Comparison of ENCODE assay signal across 25 mouse cellular contexts in the genomic region with DNA sequence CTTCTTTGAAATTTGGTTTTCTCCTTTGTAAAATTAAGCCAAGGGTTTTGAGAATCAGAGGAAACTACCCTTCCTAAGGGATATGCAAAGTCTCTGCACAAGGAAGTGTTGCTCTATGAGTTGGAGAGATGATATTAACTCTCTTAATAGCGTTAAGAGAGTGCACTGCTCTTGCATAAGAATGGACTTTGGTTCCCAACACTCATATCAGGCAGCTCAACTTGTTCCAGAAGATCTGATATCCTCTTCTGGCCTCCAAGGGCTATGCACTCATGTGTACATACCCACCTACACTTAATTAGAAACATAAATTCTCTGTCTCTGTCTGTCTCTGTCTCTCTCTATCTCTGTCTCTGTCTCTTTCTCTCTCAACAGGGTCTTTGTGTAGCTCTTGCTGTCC.
"Had no signal": no experiment of that assay in that cellular context is flagged by ENCODE, and none has a peak within 500 bp of the region (broad histone marks: within the 10 kb centered on the region; RNA-seq: fewer than 3 reads in every experiment).

No protein-coding gene starts in this region.

- H3K4me2 ChIP-seq: forebrain, embryonic 15.5 days; heart, embryonic 11.5 days; heart, embryonic 13.5 days; heart, embryonic 15.5 days; hindbrain, embryonic 13.5 days; hindbrain, embryonic 15.5 days; kidney, embryonic 15.5 days; limb, embryonic 12.5 days had no signal

- H3K9me3 ChIP-seq: forebrain, embryonic 15.5 days; heart, embryonic 13.5 days; heart, embryonic 15.5 days; hindbrain, embryonic 13.5 days; hindbrain, embryonic 15.5 days; kidney, embryonic 15.5 days; limb, embryonic 10.5 days; limb, embryonic 12.5 days had no signal

- H3K4me3 ChIP-seq: forebrain, embryonic 15.5 days; heart, adult 2 months; heart, embryonic 13.5 days; heart, embryonic 15.5 days; hindbrain, embryonic 13.5 days; hindbrain, embryonic 15.5 days; kidney, embryonic 15.5 days; left cerebral cortex, adult 2 months; limb, embryonic 10.5 days; limb, embryonic 12.5 days had no signal

- H3K27me3 ChIP-seq: forebrain, embryonic 15.5 days; heart, embryonic 13.5 days; heart, embryonic 15.5 days; hindbrain, embryonic 13.5 days; hindbrain, embryonic 15.5 days; kidney, embryonic 15.5 days; limb, embryonic 12.5 days had no signal

- H3K36me3 ChIP-seq: forebrain, embryonic 15.5 days; heart, embryonic 13.5 days; heart, embryonic 15.5 days; hindbrain, embryonic 13.5 days; hindbrain, embryonic 15.5 days; kidney, embryonic 15.5 days; limb, embryonic 10.5 days; limb, embryonic 12.5 days had no signal

- H3K4me1 ChIP-seq: forebrain, embryonic 15.5 days; heart, embryonic 13.5 days; heart, embryonic 15.5 days; hindbrain, embryonic 13.5 days; hindbrain, embryonic 15.5 days; kidney, embryonic 15.5 days; limb, embryonic 10.5 days; limb, embryonic 12.5 days had no signal

- H3K27ac ChIP-seq: forebrain, embryonic 15.5 days; heart, adult 2 months; heart, embryonic 13.5 days; heart, embryonic 15.5 days; hindbrain, embryonic 13.5 days; hindbrain, embryonic 15.5 days; hindbrain, postnatal 0 days; kidney, embryonic 15.5 days; kidney, postnatal 0 days; left cerebral cortex, adult 2 months; limb, embryonic 10.5 days; limb, embryonic 12.5 days had no signal

- ATAC-seq: forebrain, embryonic 15.5 days; forebrain, postnatal 0 days; hindbrain, postnatal 0 days had no signal

- H3K9ac ChIP-seq: forebrain, embryonic 15.5 days; forebrain, postnatal 0 days; heart, embryonic 13.5 days; heart, embryonic 15.5 days; hindbrain, embryonic 13.5 days; hindbrain, embryonic 15.5 days; kidney, embryonic 15.5 days; limb, embryonic 12.5 days had no signal

- DNase-seq: forebrain, postnatal 0 days; gastrocnemius, postnatal 14 days; gastrocnemius, postnatal 36 days; heart, adult 11 months; heart, adult 2 months; heart, postnatal 14 days; heart, postnatal 36 days; kidney, adult 11 months; kidney, adult 2 months; kidney, adult 9 months; kidney, postnatal 14 days; kidney, postnatal 36 days; liver had no signal
